10 mouse cellular contexts compared by ENCODE assay signal in genomic region chr1:93072279-93072865, GRCm38 (mm10). TPM values are rescaled to one million over a fixed set of nuclear protein-coding genes. Genes with fewer than 3 reads are reported as not detected.
DNase-seq lines count a peak whose midpoint lies in the region; ATAC-seq and TF ChIP-seq lines count a peak whose summit lies in the region.
"Had no signal": no experiment of that assay in that cellular context is flagged by ENCODE, and none has a peak within 500 bp of the region (broad histone marks: within the 10 kb centered on the region; RNA-seq: fewer than 3 reads in every experiment).

No protein-coding gene starts in this region.

- peak; percentile 56 for DNase-seq in hindbrain, postnatal 0 days (ENCODE audit: low spot score)
- DNase-seq in 416B (ENCODE audit: low read depth) = peak; percentile 22
- DNase-seq in CH12.LX (ENCODE audit: extremely low read depth) = peak; percentile 75
- peak; percentile 56 for DNase-seq in heart, postnatal 4 days
- no peak for DNase-seq in spleen, postnatal 36 days (ENCODE audit: low spot score in 2 of 2)
- DNase-seq in gastrocnemius, adult 18-20 months (ENCODE audit: low spot score) = no peak

- TF ChIP-seq CTCF in hindbrain, postnatal 0 days (IDR thresholded peaks at IDR 0.05; ENCODE audit: low read depth) = peak; percentile 57
- TF ChIP-seq CTCF in CH12.LX (conservative IDR thresholded peaks at IDR 0.05 in 1 of 2, IDR thresholded peaks at IDR 0.05 in 1 of 2; ENCODE audit: low read depth in 2 of 2, low read length in 2 of 2) = peak; percentile 41 to 95; a peak in 3 of 4 replicates

- in situ Hi-C loops in CH12.LX (cut with MboI; ENCODE audit: low pct_ligation_motif_present, low pct_unique_long_range_greater_than_20kb, low sequenced_read_pairs) = loop anchor here (10.0 kb wide), 1 partner anchor 128 kb away; no protein-coding TSS in a partner anchor

- H3K9me3 ChIP-seq in hindbrain, postnatal 0 days (ENCODE audit: low read length) = no peaks in the 10 kb centered on the region
- H3K9me3 ChIP-seq in hindbrain, embryonic 12.5 days (replicated peaks) = no peaks in the 10 kb centered on the region
- H3K9me3 ChIP-seq in CH12.LX (replicated peaks; ENCODE audit: low read length) = no peaks in the 10 kb centered on the region
- H3K9me3 ChIP-seq: limb, embryonic 15.5 days; neural tube, embryonic 12.5 days had no signal

- no peaks in the 10 kb centered on the region for H3K27me3 ChIP-seq in hindbrain, postnatal 0 days (ENCODE audit: insufficient read depth, low read length)
- H3K27me3 ChIP-seq in hindbrain, embryonic 12.5 days = no peaks in the 10 kb centered on the region
- peaks cover 12% of the 10 kb centered on the region for H3K27me3 ChIP-seq in CH12.LX (replicated peaks)
- H3K27me3 ChIP-seq: limb, embryonic 15.5 days; neural tube, embryonic 12.5 days had no signal

- dilution Hi-C loops in CH12.LX (cut with MboI; ENCODE audit: extremely low pct_ligation_motif_present, extremely low pct_unique_long_range_greater_than_20kb, low sequenced_read_pairs) = no loop called here

- peak; percentile 92 for TF ChIP-seq RAD21 in CH12.LX (IDR thresholded peaks at IDR 0.05; ENCODE audit: low read depth, low read length)

- peaks cover 66% of the 10 kb centered on the region for H3K36me3 ChIP-seq in hindbrain, postnatal 0 days (ENCODE audit: insufficient read depth, low read length)
- peaks cover 92% of the 10 kb centered on the region for H3K36me3 ChIP-seq in hindbrain, embryonic 12.5 days
- H3K36me3 ChIP-seq in CH12.LX (replicated peaks in 1 of 2; ENCODE audit: control insufficient read depth in 1 of 2, insufficient read depth in 1 of 2, low read length in 1 of 2) = no peaks in the 10 kb centered on the region

- TF ChIP-seq POLR2A in CH12.LX (IDR thresholded peaks at IDR 0.05; ENCODE audit: low read depth, low read length) = no peak

- H3K4me3 ChIP-seq in hindbrain, postnatal 0 days (ENCODE audit: low read length) = no peak overlapping the region
- H3K4me3 ChIP-seq in hindbrain, embryonic 12.5 days = no peak overlapping the region
- no peak overlapping the region for H3K4me3 ChIP-seq in CH12.LX (replicated peaks in 1 of 3; ENCODE audit: low read depth in 2 of 3, low read length in 2 of 3, poor library complexity in 1 of 3)
- H3K4me3 ChIP-seq: limb, embryonic 15.5 days; neural tube, embryonic 12.5 days had no signal

- H3K9ac ChIP-seq in hindbrain, postnatal 0 days (replicated peaks; ENCODE audit: low read length) = no peak overlapping the region
- no peak overlapping the region for H3K9ac ChIP-seq in hindbrain, embryonic 12.5 days
- H3K9ac ChIP-seq in CH12.LX (ENCODE audit: insufficient read depth, low read depth) = no peak overlapping the region
- H3K9ac ChIP-seq: limb, embryonic 15.5 days; neural tube, embryonic 12.5 days had no signal

- H3K27ac ChIP-seq in hindbrain, postnatal 0 days = peak overlapping the region; percentile 52
- H3K27ac ChIP-seq in hindbrain, embryonic 12.5 days = no peak overlapping the region
- no peak overlapping the region for H3K27ac ChIP-seq in CH12.LX (ENCODE audit: insufficient read depth, low read depth)
- H3K27ac ChIP-seq: neural tube, embryonic 12.5 days had no signal

- no peaks in the 10 kb centered on the region for H3K4me1 ChIP-seq in hindbrain, postnatal 0 days (ENCODE audit: insufficient read depth, low read length)
- no peaks in the 10 kb centered on the region for H3K4me1 ChIP-seq in hindbrain, embryonic 12.5 days
- peaks cover 6 to 37% of the 10 kb centered on the region in 2 experiments for H3K4me1 ChIP-seq in CH12.LX (ENCODE audit: control insufficient read depth in 1 of 2, insufficient read depth in 2 of 2)
- H3K4me1 ChIP-seq: neural tube, embryonic 12.5 days had no signal

- H3K4me2 ChIP-seq in hindbrain, postnatal 0 days (ENCODE audit: low read depth, low read length) = no peak overlapping the region
- H3K4me2 ChIP-seq in hindbrain, embryonic 12.5 days (replicated peaks) = no peak overlapping the region
- H3K4me2 ChIP-seq in CH12.LX (ENCODE audit: insufficient read depth, low read depth, poor library complexity, severe bottlenecking) = no peak overlapping the region
- H3K4me2 ChIP-seq: limb, embryonic 15.5 days; neural tube, embryonic 12.5 days had no signal

- WGBS in hindbrain, postnatal 0 days = 64% methylated on average over 2 of the region's 2 CpGs
- WGBS in hindbrain, embryonic 12.5 days = 89% methylated on average over 2 of the region's 2 CpGs

- no peaks in the 10 kb centered on the region for H3K79me2 ChIP-seq in CH12.LX (replicated peaks; ENCODE audit: control insufficient read depth, extremely low read depth, insufficient read depth, poor library complexity, severe bottlenecking)

- ATAC-seq in hindbrain, postnatal 0 days = 0 out of 2 replicates have a peak, but pooled peaks have one; percentile 22
- no peak for ATAC-seq in hindbrain, embryonic 12.5 days (ENCODE audit: low FRiP score)

- TF ChIP-seq EP300 in CH12.LX (IDR thresholded peaks at IDR 0.05; ENCODE audit: low read length) = no peak

TF ChIP-seq in CH12.LX, 34 proteins besides CTCF, POLR2A, EP300 and RAD21:
- 0 out of 2 replicates have a peak, but pooled peaks have one; percentile 31 for TF ChIP-seq TCF12 (IDR thresholded peaks at IDR 0.05; ENCODE audit: low read depth, low read length)
- TF ChIP-seq PAX5 (IDR thresholded peaks at IDR 0.05; ENCODE audit: low read length) = no peak
- TF ChIP-seq NELFE (IDR thresholded peaks at IDR 0.05; ENCODE audit: low read depth, low read length) = peak; percentile 16; the same call in 1 of the 2 replicates
- TF ChIP-seq MAX (IDR thresholded peaks at IDR 0.05; ENCODE audit: low read length) = 0 out of 2 replicates have a peak, but pooled peaks have one; percentile 23
- TF ChIP-seq SMC3 (IDR thresholded peaks at IDR 0.05; ENCODE audit: low read depth, low read length) = peak; percentile 78
- no peak for TF ChIP-seq USF1 (IDR thresholded peaks at IDR 0.05; ENCODE audit: low read depth, low read length)

RNA-seq across cellular contexts. Expression of gene Kif1a, which starts 29.4 kb away (rescaled TPM):
- total RNA-seq in hindbrain, postnatal 0 days (2014; rRNA removed) = 600 and 696 TPM in 2 replicates
- 651 and 675 TPM in 2 replicates for polyA plus RNA-seq in hindbrain, postnatal 0 days (2015; fragmentation: Nextera tagmentation; extraction: Ambion mirVana)
- polyA plus RNA-seq in hindbrain, embryonic 12.5 days (2016; fragmentation: Nextera tagmentation; extraction: Ambion mirVana) = 145 and 146 TPM in 2 replicates
- total RNA-seq in CH12.LX (2012; rRNA removed) (0.17 and 0.25 TPM in 2 replicates), CH12.LX (2014; rRNA removed) (0.11 and 0.17 TPM in 2 replicates)
- 0.61 and 0.93 TPM in 2 replicates for polyA plus RNA-seq in CH12.LX (2012; ENCODE audit: insufficient read length, low read depth)
- 1 to 10 TPM; 6.2 to 7.5 TPM for total RNA-seq in heart, postnatal 4 days (2021)
- 1 to 10 TPM in 1 of 2 experiments, under 1 TPM in 1; 0.96 to 2.4 TPM for total RNA-seq in gastrocnemius, adult 18-20 months (2021)
- total RNA-seq: common myeloid progenitor, adult 5-6 weeks had no signal

Comparison
In these comparisons a context has a peak if more than half of its experiments do, and no peak if none do; other contexts are left out.
1. DNase-seq: peak in hindbrain, postnatal 0 days (single experiment), 416B (single experiment), CH12.LX (single experiment) and heart, postnatal 4 days (single experiment); none in spleen, postnatal 36 days (0 of 2) and gastrocnemius, adult 18-20 months (single experiment).
2. RNA of gene Kif1a, which starts 29.4 kb away (total RNA-seq): 600 to 696 TPM in hindbrain, postnatal 0 days; 6.2 to 7.5 TPM in heart, postnatal 4 days, 0.96 to 2.4 TPM in gastrocnemius, adult 18-20 months and 0.11 to 0.25 TPM in CH12.LX; every median in the first group is over 10 times any median in the second.